Mouse (Mus musculus) cerebellum, postnatal 36 days (tissue): ENCODE data around the gene Psg18.
"Not testable (repeated sequence)": the region's sequence is repeated elsewhere in the genome, so short reads cannot be mapped to it uniquely, and the experiment has no call there.

Source experiments
- DNase-seq, 2 experiments: peaks; one replicate each; pipeline ENCODE4 v3.0.0; 2021 to 2022; ENCODE audit warnings: mixed read lengths in 2 of 2

Gene Psg18

DNA sequence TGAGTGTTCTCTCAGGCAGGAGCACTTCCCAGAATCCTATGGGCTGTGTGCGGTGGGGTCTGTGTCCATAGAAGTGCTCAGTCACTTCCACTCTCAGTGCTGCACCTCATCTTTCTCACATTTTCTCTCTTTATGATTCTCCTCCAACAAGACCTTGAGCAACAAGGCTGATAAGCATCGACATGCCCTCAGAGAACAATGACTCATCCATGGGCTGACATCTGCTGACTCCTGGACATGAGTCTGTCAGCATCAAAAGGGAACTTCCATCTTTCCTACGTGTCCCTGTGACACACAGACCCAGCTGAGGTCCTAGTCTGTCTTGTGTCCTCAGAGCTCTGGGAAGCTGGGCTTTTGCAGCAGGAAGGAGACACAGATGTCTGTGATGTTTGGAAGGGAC lies at the start of gene Psg18:
Gene Psg18 (minus strand): TSS at position 101 of the 400 bp plus-strand sequence.
- DNase-seq: not testable (repeated sequence)

DNA sequence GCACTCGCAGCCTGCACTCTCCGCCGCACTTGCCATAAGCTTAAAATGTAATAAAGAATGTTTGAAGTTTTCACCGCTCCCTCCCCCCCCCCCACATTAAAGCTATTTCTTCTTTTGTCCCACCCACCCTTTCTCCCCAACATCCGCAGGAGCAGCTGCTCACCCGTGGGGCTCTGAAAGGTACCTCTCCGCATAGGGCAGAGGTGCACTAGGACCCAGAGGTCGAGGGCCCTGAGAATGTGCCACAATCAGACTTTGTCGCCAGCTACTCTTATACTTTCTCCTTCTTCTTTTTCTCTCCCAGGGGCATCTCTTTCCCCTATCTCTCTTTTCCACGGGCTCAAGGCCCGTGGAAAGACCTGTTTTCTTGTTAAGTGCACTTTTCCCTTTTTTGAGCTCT lies 48.6 kb upstream of the Psg18 start:
- DNase-seq: peak in 1 of 2 experiments; percentile 2

DNA sequence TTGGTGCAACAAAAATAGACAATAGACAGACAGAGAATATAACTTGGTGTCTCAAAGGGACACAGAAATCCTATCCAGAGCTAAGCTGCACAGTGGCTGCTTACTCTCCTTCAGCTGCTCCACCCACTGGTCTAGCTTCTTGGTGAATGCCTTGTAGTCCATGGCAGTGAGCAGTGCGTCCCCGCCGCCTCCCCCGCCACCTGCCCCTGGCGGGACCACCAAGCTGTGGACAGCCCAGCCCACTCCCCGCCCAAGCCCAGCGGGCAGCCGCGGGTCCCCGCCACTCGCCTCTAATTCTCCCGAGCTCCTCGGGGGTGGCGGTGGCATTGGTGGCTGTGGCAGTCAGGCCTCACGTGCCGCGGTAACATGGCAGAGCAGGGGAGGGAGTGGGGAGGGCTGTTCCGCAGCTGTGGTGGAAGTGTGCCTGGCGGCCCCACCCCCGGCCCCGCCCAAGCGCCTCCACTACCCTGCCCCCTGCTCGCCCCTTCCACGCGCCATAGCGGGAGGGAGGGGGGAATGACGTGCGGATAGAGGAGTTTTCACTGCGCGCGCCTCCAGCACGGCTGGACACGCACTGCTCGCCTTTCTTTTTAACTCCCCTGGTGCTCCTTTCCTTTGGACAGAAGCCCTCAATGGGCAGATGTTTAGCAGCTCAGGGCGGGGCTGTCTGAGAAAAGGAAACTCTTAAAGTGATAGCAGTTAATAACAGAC lies 47.9 kb upstream of the Psg18 start:
- DNase-seq: no peak

- not testable (repeated sequence) for DNase-seq
These were observed 36.7 kb upstream of the Psg18 start for GRCm38 (mm10) chr7:18391483-18391882.

DNA sequence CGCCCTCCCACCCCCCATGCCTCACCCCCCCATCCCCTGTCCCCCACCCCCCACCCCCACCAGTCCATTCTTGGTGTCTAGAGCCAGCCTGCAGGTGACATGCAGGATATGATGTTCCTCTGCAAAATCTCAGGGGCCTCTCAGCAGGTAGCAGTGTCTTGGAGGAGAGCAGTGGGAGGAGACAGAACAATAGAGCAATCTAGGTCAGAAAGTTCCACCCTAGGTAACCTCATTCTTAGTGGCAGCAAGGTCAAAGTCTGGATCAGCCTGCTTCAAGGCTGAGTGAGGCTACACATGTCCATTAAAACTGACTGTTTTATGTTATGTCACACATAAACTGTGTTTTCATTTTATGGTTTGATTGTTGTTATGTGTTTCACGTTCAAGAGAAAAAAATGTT lies 23.5 kb upstream of the Psg18 start:
- no peak for DNase-seq

- DNase-seq: not testable (repeated sequence)
These were observed 19.4 kb downstream of the Psg18 start for GRCm38 (mm10) chr7:18335411-18335810.
